Mouse (Mus musculus): Measurements from ENCODE around the gene Nav2.

Gene Nav2

GRCm38 (mm10) chr7:49467861-49468260, 559.3 kb downstream of the Nav2 start:
- peak; percentile 37 to 39 for DNase-seq

- DNase-seq: peak in 1 of 2 experiments; percentile 8
Measured at GRCm38 (mm10) chr7:49468492-49469205, 560.1 kb downstream of the Nav2 start.

- DNase-seq: peak; percentile 65 to 70
Measured at GRCm38 (mm10) chr7:49471278-49471677, 562.8 kb downstream of the Nav2 start.

GRCm38 (mm10) chr7:49475282-49475681, 566.8 kb downstream of the Nav2 start:
- DNase-seq: no peak

GRCm38 (mm10) chr7:49476163-49476562, 567.6 kb downstream of the Nav2 start:
- DNase-seq: no peak

GRCm38 (mm10) chr7:49476666-49477065, 568.1 kb downstream of the Nav2 start:
- DNase-seq: peak; percentile 52 to 55

GRCm38 (mm10) chr7:49477076-49477975, 568.8 kb downstream of the Nav2 start:
- DNase-seq: no peak

GRCm38 (mm10) chr7:49477976-49478349, 569.4 kb downstream of the Nav2 start:
- no peak for DNase-seq

- DNase-seq: no peak
Measured at GRCm38 (mm10) chr7:49478886-49479285, 570.4 kb downstream of the Nav2 start.

- DNase-seq: no peak
Measured at GRCm38 (mm10) chr7:49480962-49481361, 572.4 kb downstream of the Nav2 start.

- DNase-seq: no peak
Measured at GRCm38 (mm10) chr7:49484036-49484744, 575.7 kb downstream of the Nav2 start.

- no peak for DNase-seq
Measured at GRCm38 (mm10) chr7:49485292-49485847, 576.9 kb downstream of the Nav2 start.

- no peak for DNase-seq
Measured at GRCm38 (mm10) chr7:49487347-49487746, 578.8 kb downstream of the Nav2 start.

- DNase-seq: no peak
Measured at GRCm38 (mm10) chr7:49488493-49489087, 580.1 kb downstream of the Nav2 start.

GRCm38 (mm10) chr7:49490814-49491213, 582.3 kb downstream of the Nav2 start:
- no peak for DNase-seq

GRCm38 (mm10) chr7:49492622-49493021, 584.1 kb downstream of the Nav2 start:
- DNase-seq: no peak

- DNase-seq: peak; percentile 61 to 64
Measured at GRCm38 (mm10) chr7:49493210-49493609, 584.7 kb downstream of the Nav2 start.

- DNase-seq: no peak
Measured at GRCm38 (mm10) chr7:49494654-49495053, 586.1 kb downstream of the Nav2 start.

GRCm38 (mm10) chr7:49496111-49496510, 587.6 kb downstream of the Nav2 start:
- no peak for DNase-seq

GRCm38 (mm10) chr7:49496766-49497425, 588.4 kb downstream of the Nav2 start:
- no peak for DNase-seq

- DNase-seq: no peak
Measured at GRCm38 (mm10) chr7:49497426-49497892, 588.9 kb downstream of the Nav2 start.

- no peak for DNase-seq
Measured at GRCm38 (mm10) chr7:49499598-49499997, 591.1 kb downstream of the Nav2 start.
